Mouse (Mus musculus): ENCODE data around the gene Nectin2. TPM values are rescaled to one million over a fixed set of nuclear protein-coding genes. Genes with fewer than 3 reads are reported as not detected.

The Nectin2 gene
- polyA plus RNA-seq, 1 experiment: 71.8 TPM

- no peak for TF ChIP-seq POLR2A (IDR thresholded peaks at IDR 0.05; ENCODE audit: control insufficient read depth, low read depth, low read length)
- no peak for TF ChIP-seq CTCF (IDR thresholded peaks at IDR 0.05; ENCODE audit: control insufficient read depth, insufficient read depth, insufficient replicate concordance, low read depth, low read length)
- peaks cover 3% of the 10 kb centered on the region for H3K4me1 ChIP-seq (ENCODE audit: control insufficient read depth, insufficient read depth, low read length)
- no peaks in the 10 kb centered on the region for H3K36me3 ChIP-seq (ENCODE audit: control insufficient read depth, insufficient read depth, low read length)
- H3K27ac ChIP-seq (ENCODE audit: control insufficient read depth, insufficient read depth, low read depth, low read length): no peak overlapping the region
- H3K27me3 ChIP-seq (ENCODE audit: control insufficient read depth, insufficient read depth, low read length): no peaks in the 10 kb centered on the region
- H3K4me3 ChIP-seq (ENCODE audit: control insufficient read depth, low read depth, low read length): no peak overlapping the region
These were observed 77.1 kb downstream of the Nectin2 start for GRCm38 (mm10) chr7:19673083-19673699.

GRCm38 (mm10) chr7:19671511-19671910 is 78.8 kb downstream of the Nectin2 start:
- no peaks in the 10 kb centered on the region for H3K27me3 ChIP-seq (ENCODE audit: control insufficient read depth, insufficient read depth, low read length)
- no peaks in the 10 kb centered on the region for H3K36me3 ChIP-seq (ENCODE audit: control insufficient read depth, insufficient read depth, low read length)
- no peak overlapping the region for H3K4me3 ChIP-seq (ENCODE audit: control insufficient read depth, low read depth, low read length)
- TF ChIP-seq CTCF (IDR thresholded peaks at IDR 0.05; ENCODE audit: control insufficient read depth, insufficient read depth, insufficient replicate concordance, low read depth, low read length) (no peak), POLR2A (IDR thresholded peaks at IDR 0.05; ENCODE audit: control insufficient read depth, low read depth, low read length) (no peak)
- H3K4me1 ChIP-seq (ENCODE audit: control insufficient read depth, insufficient read depth, low read length): peaks cover 3% of the 10 kb centered on the region
- H3K27ac ChIP-seq (ENCODE audit: control insufficient read depth, insufficient read depth, low read depth, low read length): no peak overlapping the region

- no peaks in the 10 kb centered on the region for H3K27me3 ChIP-seq (ENCODE audit: control insufficient read depth, insufficient read depth, low read length)
- peaks cover 7% of the 10 kb centered on the region for H3K4me1 ChIP-seq (ENCODE audit: control insufficient read depth, insufficient read depth, low read length)
- TF ChIP-seq CTCF (IDR thresholded peaks at IDR 0.05; ENCODE audit: control insufficient read depth, insufficient read depth, insufficient replicate concordance, low read depth, low read length): peak; percentile 77; the same call in 1 of the 2 replicates
- TF ChIP-seq POLR2A (IDR thresholded peaks at IDR 0.05; ENCODE audit: control insufficient read depth, low read depth, low read length): no peak
- H3K36me3 ChIP-seq (ENCODE audit: control insufficient read depth, insufficient read depth, low read length): no peaks in the 10 kb centered on the region
- no peak overlapping the region for H3K4me3 ChIP-seq (ENCODE audit: control insufficient read depth, low read depth, low read length)
- no peak overlapping the region for H3K27ac ChIP-seq (ENCODE audit: control insufficient read depth, insufficient read depth, low read depth, low read length)
These were observed 81.1 kb downstream of the Nectin2 start for GRCm38 (mm10) chr7:19668947-19669721.

GRCm38 (mm10) chr7:19667434-19667833 is 82.8 kb downstream of the Nectin2 start:
- Histone ChIP-seq H3K36me3 (ENCODE audit: control insufficient read depth, insufficient read depth, low read length) (no peaks in the 10 kb centered on the region), H3K27ac (ENCODE audit: control insufficient read depth, insufficient read depth, low read depth, low read length) (no peak overlapping the region), H3K4me1 (ENCODE audit: control insufficient read depth, insufficient read depth, low read length) (peaks cover 12% of the 10 kb centered on the region), H3K27me3 (ENCODE audit: control insufficient read depth, insufficient read depth, low read length) (no peaks in the 10 kb centered on the region), H3K4me3 (ENCODE audit: control insufficient read depth, low read depth, low read length) (no peak overlapping the region)
- TF ChIP-seq CTCF (IDR thresholded peaks at IDR 0.05; ENCODE audit: control insufficient read depth, insufficient read depth, insufficient replicate concordance, low read depth, low read length) (no peak), POLR2A (IDR thresholded peaks at IDR 0.05; ENCODE audit: control insufficient read depth, low read depth, low read length) (no peak)

- no peaks in the 10 kb centered on the region for H3K36me3 ChIP-seq (ENCODE audit: control insufficient read depth, insufficient read depth, low read length)
- no peak overlapping the region for H3K4me3 ChIP-seq (ENCODE audit: control insufficient read depth, low read depth, low read length)
- no peak overlapping the region for H3K27ac ChIP-seq (ENCODE audit: control insufficient read depth, insufficient read depth, low read depth, low read length)
- H3K27me3 ChIP-seq (ENCODE audit: control insufficient read depth, insufficient read depth, low read length): no peaks in the 10 kb centered on the region
- TF ChIP-seq POLR2A (IDR thresholded peaks at IDR 0.05; ENCODE audit: control insufficient read depth, low read depth, low read length) (no peak), CTCF (IDR thresholded peaks at IDR 0.05; ENCODE audit: control insufficient read depth, insufficient read depth, insufficient replicate concordance, low read depth, low read length) (no peak)
- H3K4me1 ChIP-seq (ENCODE audit: control insufficient read depth, insufficient read depth, low read length): peaks cover 12% of the 10 kb centered on the region
These were observed 83.5 kb downstream of the Nectin2 start for GRCm38 (mm10) chr7:19666750-19667149.

Other genes starting within 250 kb of the Nectin2 start
- gene Bloc1s3, start 242.1 kb downstream of the Nectin2 start, polyA plus RNA-seq (2012; rRNA removed): 3.0 and 3.7 TPM in 2 replicates
- 61.1 and 62.1 TPM in 2 replicates for gene Trappc6a, start 242.1 kb downstream of the Nectin2 start, polyA plus RNA-seq (2012; rRNA removed)
- 5.6 and 6.9 TPM in 2 replicates for gene Nkpd1, start 232.6 kb downstream of the Nectin2 start, polyA plus RNA-seq (2012; rRNA removed)
- gene Ppp1r37, start 187.4 kb downstream of the Nectin2 start, polyA plus RNA-seq (2012; rRNA removed): 37.3 and 48.4 TPM in 2 replicates
- 7.0 and 10.5 TPM in 2 replicates for gene Zfp296, start 173.2 kb downstream of the Nectin2 start, polyA plus RNA-seq (2012; rRNA removed)
- gene Gemin7, start 172.9 kb downstream of the Nectin2 start, polyA plus RNA-seq (2012; rRNA removed): 64.1 and 68.2 TPM in 2 replicates
- 93.7 and 99.3 TPM in 2 replicates for gene Clasrp, start 146.0 kb downstream of the Nectin2 start, polyA plus RNA-seq (2012; rRNA removed)
- 4.1 and 5.1 TPM in 2 replicates for gene Relb, start 121.0 kb downstream of the Nectin2 start, polyA plus RNA-seq (2012; rRNA removed)
- 81.1 and 85.6 TPM in 2 replicates for gene Clptm1, start 85.5 kb downstream of the Nectin2 start, polyA plus RNA-seq (2012; rRNA removed)
- gene Apoc2, start 72.5 kb downstream of the Nectin2 start, polyA plus RNA-seq (2012; rRNA removed): 0.38 and 0.47 TPM in 2 replicates
- gene Gm44805, start 69.1 kb downstream of the Nectin2 start, polyA plus RNA-seq (2012; rRNA removed): not detected in 2 replicates
- gene Apoc4, start 69.0 kb downstream of the Nectin2 start, polyA plus RNA-seq (2012; rRNA removed): not detected in 2 replicates
- 17.3 and 21.1 TPM in 2 replicates for gene Apoc1, start 57.8 kb downstream of the Nectin2 start, polyA plus RNA-seq (2012; rRNA removed)
- gene Apoe, start 51.3 kb downstream of the Nectin2 start, polyA plus RNA-seq (2012; rRNA removed): 122 and 180 TPM in 2 replicates
- gene Tomm40, start 35.0 kb downstream of the Nectin2 start, polyA plus RNA-seq (2012; rRNA removed): 36.8 and 38.3 TPM in 2 replicates
- 4.5 and 7.5 TPM in 2 replicates for gene Bcam, start 20.5 kb upstream of the Nectin2 start, polyA plus RNA-seq (2012; rRNA removed)
- 0.82 TPM in 1 of 2 replicates, not detected in the other for gene Cblc, start 46.3 kb upstream of the Nectin2 start, polyA plus RNA-seq (2012; rRNA removed)
- gene Bcl3, start 72.3 kb upstream of the Nectin2 start, polyA plus RNA-seq (2012; rRNA removed): 4.4 and 5.9 TPM in 2 replicates
- gene Gm19345, start 101.5 kb upstream of the Nectin2 start, polyA plus RNA-seq (2012; rRNA removed): 0.21 and 0.42 TPM in 2 replicates
- 0.32 and 0.37 TPM in 2 replicates for gene Ceacam16, start 110.8 kb upstream of the Nectin2 start, polyA plus RNA-seq (2012; rRNA removed)
- gene Ceacam19, start 137.5 kb upstream of the Nectin2 start, polyA plus RNA-seq (2012; rRNA removed): not detected in 2 replicates
- gene Pvr, start 170.7 kb upstream of the Nectin2 start, polyA plus RNA-seq (2012; rRNA removed): 5.5 and 6.1 TPM in 2 replicates
- gene Igsf23, start 200.3 kb upstream of the Nectin2 start, polyA plus RNA-seq (2012; rRNA removed): 0.30 and 0.36 TPM in 2 replicates
- gene Ceacam20, start 214.9 kb upstream of the Nectin2 start, polyA plus RNA-seq (2012; rRNA removed): 1.6 and 1.7 TPM in 2 replicates
- gene Nlrp9b, start 241.0 kb upstream of the Nectin2 start, polyA plus RNA-seq (2012; rRNA removed): 0.17 and 0.35 TPM in 2 replicates

Data from testis, adult 2 months (tissue).